Mouse (Mus musculus): ENCODE measurements around the gene Olfr877. TPM values are rescaled to one million over a fixed set of nuclear protein-coding genes. Genes with fewer than 3 reads are reported as not detected.

Olfr877 gene
- polyA plus RNA-seq (2015; fragmentation: Nextera tagmentation; extraction: Ambion mirVana): not detected in 2 replicates

DNA sequence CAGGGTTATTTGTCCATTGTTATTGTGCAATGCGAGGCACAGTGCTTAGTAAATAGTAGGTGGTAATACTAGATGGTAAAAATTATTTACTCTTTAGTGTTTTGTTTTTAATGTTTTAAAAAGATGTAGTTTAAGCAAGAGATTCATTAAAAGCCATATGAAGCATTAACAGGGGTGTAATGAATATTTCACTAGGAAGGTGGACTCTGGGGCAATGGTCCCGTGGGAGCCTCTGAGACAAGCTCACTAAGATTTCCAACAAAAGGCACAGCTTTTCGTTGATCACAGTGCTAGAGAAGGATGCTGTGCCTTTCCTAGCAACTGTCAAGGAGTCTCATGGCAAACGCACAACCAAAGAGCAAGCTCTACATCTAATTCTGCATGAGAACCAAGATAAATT is at the start of gene Olfr877:
TSS of gene Olfr877 (plus strand) at position 301 of the 400 bp plus-strand sequence.
- Histone ChIP-seq H3K9ac (ENCODE audit: low read length) (no peak within 1 kb of the TSS), H3K4me1 (ENCODE audit: control insufficient read depth, insufficient read depth, low read length) (no peaks in the 10 kb centered on the region), H3K27me3 (ENCODE audit: control insufficient read depth, insufficient read depth, low read length) (no peaks in the 10 kb centered on the region), H3K36me3 (ENCODE audit: control insufficient read depth, insufficient read depth, low read length) (no peaks in the 10 kb centered on the region), H3K9me3 (replicated peaks; ENCODE audit: control insufficient read depth, low read length) (no peaks in the 10 kb centered on the region), H3K27ac (ENCODE audit: low read length) (no peak within 1 kb of the TSS), H3K4me3 (replicated peaks; ENCODE audit: low read length) (no peak within 1 kb of the TSS), H3K4me2 (ENCODE audit: low read depth, low read length) (no peak within 1 kb of the TSS)
- WGBS: 76% methylated on average over 4 of the region's 4 CpGs
- no peak for ATAC-seq (ENCODE audit: insufficient read depth, low FRiP score)

DNA sequence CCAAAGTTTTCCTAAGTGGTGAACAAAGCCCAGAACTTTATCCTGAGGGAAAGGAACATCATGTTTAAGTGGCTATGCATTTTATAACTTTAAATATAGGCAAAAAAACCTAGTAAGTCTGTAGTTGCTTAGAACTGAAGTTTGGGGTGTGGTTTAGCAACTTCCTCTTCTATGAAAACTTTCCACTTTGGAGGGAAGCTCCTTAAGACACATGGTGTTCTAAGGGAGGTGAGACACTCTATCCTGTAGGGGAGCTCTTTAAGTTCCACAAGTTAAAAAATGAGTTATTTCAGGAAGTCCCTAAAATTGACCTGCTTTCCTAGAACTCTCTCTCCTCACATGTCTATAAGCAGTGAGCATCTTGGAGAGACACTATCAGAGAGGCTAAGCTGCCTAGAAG is 46.8 kb upstream of the Olfr877 start:
- Histone ChIP-seq H3K4me1 (ENCODE audit: control insufficient read depth, insufficient read depth, low read length) (no peaks in the 10 kb centered on the region), H3K9me3 (replicated peaks; ENCODE audit: control insufficient read depth, low read length) (no peaks in the 10 kb centered on the region), H3K4me2 (ENCODE audit: low read depth, low read length) (no peak overlapping the region), H3K36me3 (ENCODE audit: control insufficient read depth, insufficient read depth, low read length) (no peaks in the 10 kb centered on the region), H3K27ac (ENCODE audit: low read length) (no peak overlapping the region), H3K4me3 (replicated peaks; ENCODE audit: low read length) (no peak overlapping the region), H3K9ac (ENCODE audit: low read length) (no peak overlapping the region), H3K27me3 (ENCODE audit: control insufficient read depth, insufficient read depth, low read length) (no peaks in the 10 kb centered on the region)
- ATAC-seq (ENCODE audit: insufficient read depth, low FRiP score): no peak

DNA sequence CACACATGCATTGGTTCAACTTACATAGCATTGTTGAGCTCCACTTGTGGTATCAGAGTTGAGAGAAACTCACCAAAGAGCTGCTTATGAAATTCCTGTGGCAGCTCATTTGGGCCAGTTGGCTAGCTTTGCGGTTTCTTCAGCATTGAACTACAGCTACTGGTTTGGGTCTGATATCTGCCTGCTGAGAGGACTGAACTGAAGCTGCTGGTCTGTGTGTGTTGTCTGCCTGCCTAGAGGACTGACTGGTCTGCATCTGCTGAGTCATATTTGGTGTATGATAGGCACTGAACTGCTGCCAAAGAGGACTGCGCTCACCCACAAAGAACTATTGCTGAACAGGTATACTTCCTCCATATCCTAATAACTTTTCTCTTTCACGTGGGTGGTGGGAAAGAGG is 45.6 kb upstream of the Olfr877 start:
- Histone ChIP-seq H3K36me3 (ENCODE audit: control insufficient read depth, insufficient read depth, low read length) (no peaks in the 10 kb centered on the region), H3K9ac (ENCODE audit: low read length) (no peak overlapping the region), H3K4me2 (ENCODE audit: low read depth, low read length) (no peak overlapping the region), H3K4me1 (ENCODE audit: control insufficient read depth, insufficient read depth, low read length) (no peaks in the 10 kb centered on the region), H3K9me3 (replicated peaks; ENCODE audit: control insufficient read depth, low read length) (no peaks in the 10 kb centered on the region), H3K27me3 (ENCODE audit: control insufficient read depth, insufficient read depth, low read length) (no peaks in the 10 kb centered on the region), H3K27ac (ENCODE audit: low read length) (no peak overlapping the region), H3K4me3 (replicated peaks; ENCODE audit: low read length) (no peak overlapping the region)
- ATAC-seq (ENCODE audit: insufficient read depth, low FRiP score): no peak
- WGBS: 86% methylated on average over 3 of the region's 3 CpGs

DNA sequence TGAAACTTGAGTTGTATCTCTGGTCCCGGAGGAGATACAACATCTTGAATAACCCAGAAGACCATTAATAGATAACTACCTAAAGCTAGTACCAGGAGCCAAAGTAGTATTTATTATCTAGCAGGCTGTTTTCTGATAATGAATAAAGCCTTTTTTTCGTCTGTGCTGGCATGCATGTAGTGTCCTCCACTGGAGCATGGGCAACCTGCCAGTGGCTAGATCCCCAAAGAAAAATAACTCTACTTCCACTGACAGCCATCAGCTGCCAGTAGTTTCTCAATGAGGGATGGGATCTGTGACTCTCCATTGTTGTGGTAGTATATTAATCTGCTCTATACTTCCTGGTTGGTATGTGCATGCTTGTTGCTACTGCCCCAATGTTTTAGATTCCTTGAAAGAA is 45.1 kb upstream of the Olfr877 start:
- no peak for ATAC-seq (ENCODE audit: insufficient read depth, low FRiP score)
- no peak overlapping the region for H3K4me2 ChIP-seq (ENCODE audit: low read depth, low read length)
- no peak overlapping the region for H3K27ac ChIP-seq (ENCODE audit: low read length)
- H3K36me3 ChIP-seq (ENCODE audit: control insufficient read depth, insufficient read depth, low read length): no peaks in the 10 kb centered on the region
- no peaks in the 10 kb centered on the region for H3K9me3 ChIP-seq (replicated peaks; ENCODE audit: control insufficient read depth, low read length)
- H3K4me3 ChIP-seq (replicated peaks; ENCODE audit: low read length): no peak overlapping the region
- H3K4me1 ChIP-seq (ENCODE audit: control insufficient read depth, insufficient read depth, low read length): no peaks in the 10 kb centered on the region
- no peaks in the 10 kb centered on the region for H3K27me3 ChIP-seq (ENCODE audit: control insufficient read depth, insufficient read depth, low read length)
- H3K9ac ChIP-seq (ENCODE audit: low read length): no peak overlapping the region
- 65% methylated on average over 2 of the region's 2 CpGs for WGBS

DNA sequence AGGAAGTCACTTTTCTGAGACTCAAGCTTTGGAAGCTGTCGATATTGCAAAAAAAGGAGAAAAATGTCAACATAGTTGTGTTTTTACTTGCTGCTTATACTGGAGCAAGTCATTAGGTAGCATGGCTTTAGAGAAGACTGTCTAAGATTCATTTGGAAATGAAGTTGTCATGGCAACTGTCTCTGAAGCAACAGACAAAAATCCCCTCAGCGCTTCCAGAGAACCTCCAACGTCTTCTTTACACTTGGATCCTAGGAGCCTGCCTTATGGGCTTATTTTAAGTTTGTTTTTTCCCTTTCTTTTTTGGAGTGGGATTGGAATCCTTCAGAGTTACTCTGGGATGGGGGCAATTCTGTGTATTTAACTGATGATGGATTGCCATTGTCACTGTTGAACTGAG is 39.4 kb upstream of the Olfr877 start:
- H3K9ac ChIP-seq (ENCODE audit: low read length): no peak overlapping the region
- no peaks in the 10 kb centered on the region for H3K9me3 ChIP-seq (replicated peaks; ENCODE audit: control insufficient read depth, low read length)
- no peaks in the 10 kb centered on the region for H3K4me1 ChIP-seq (ENCODE audit: control insufficient read depth, insufficient read depth, low read length)
- H3K4me3 ChIP-seq (replicated peaks; ENCODE audit: low read length): no peak overlapping the region
- H3K4me2 ChIP-seq (ENCODE audit: low read depth, low read length): no peak overlapping the region
- H3K27ac ChIP-seq (ENCODE audit: low read length): no peak overlapping the region
- no peaks in the 10 kb centered on the region for H3K36me3 ChIP-seq (ENCODE audit: control insufficient read depth, insufficient read depth, low read length)
- H3K27me3 ChIP-seq (ENCODE audit: control insufficient read depth, insufficient read depth, low read length): no peaks in the 10 kb centered on the region
- whole genome bisulfite sequencing: 80% methylated on average over 3 of the region's 3 CpGs
- no peak for ATAC-seq (ENCODE audit: insufficient read depth, low FRiP score)

DNA sequence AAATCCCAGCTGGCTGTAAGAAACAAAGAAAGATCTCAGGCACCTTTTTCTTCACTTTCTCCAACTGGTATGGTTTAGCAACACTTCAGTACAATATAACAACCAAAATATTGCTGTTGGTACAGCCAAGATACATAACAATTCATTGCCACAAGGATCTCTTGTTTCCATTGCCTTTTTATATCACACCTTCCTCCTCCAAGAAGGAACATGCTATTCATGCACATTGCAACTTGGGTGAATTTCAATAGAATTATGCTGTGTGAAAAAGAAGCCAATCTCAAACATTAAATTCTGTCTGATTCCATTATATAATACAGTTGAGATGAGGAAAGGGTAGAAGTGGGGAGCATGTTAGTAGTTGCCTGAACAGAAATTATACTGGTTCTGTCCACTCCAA is 24.2 kb upstream of the Olfr877 start:
- Histone ChIP-seq H3K9me3 (replicated peaks; ENCODE audit: control insufficient read depth, low read length) (no peaks in the 10 kb centered on the region), H3K27me3 (ENCODE audit: control insufficient read depth, insufficient read depth, low read length) (no peaks in the 10 kb centered on the region), H3K4me1 (ENCODE audit: control insufficient read depth, insufficient read depth, low read length) (no peaks in the 10 kb centered on the region), H3K4me3 (replicated peaks; ENCODE audit: low read length) (no peak overlapping the region), H3K27ac (ENCODE audit: low read length) (no peak overlapping the region), H3K36me3 (ENCODE audit: control insufficient read depth, insufficient read depth, low read length) (no peaks in the 10 kb centered on the region), H3K9ac (ENCODE audit: low read length) (no peak overlapping the region), H3K4me2 (ENCODE audit: low read depth, low read length) (no peak overlapping the region)
- no peak for ATAC-seq (ENCODE audit: insufficient read depth, low FRiP score)

DNA sequence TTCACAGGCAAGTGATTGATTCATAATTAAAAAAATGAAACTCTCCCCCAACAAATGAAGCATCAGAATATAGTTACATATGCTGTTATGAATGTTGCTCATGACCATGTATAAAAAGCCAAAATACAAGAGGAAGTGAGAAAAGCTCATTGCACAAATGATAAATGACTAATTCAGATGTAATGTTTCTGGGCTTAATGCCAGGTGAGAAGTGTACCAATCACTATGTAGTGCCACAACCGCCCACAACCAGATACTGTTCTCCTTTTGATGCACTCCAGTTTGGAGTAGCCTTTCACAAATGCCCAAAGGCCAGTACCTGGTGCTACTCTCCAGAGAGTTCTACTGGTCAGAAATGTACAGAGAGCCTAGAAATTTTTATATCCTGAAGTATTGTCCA is 20.7 kb upstream of the Olfr877 start:
- Histone ChIP-seq H3K4me1 (ENCODE audit: control insufficient read depth, insufficient read depth, low read length) (no peaks in the 10 kb centered on the region), H3K4me2 (ENCODE audit: low read depth, low read length) (no peak overlapping the region), H3K27me3 (ENCODE audit: control insufficient read depth, insufficient read depth, low read length) (no peaks in the 10 kb centered on the region), H3K9me3 (replicated peaks; ENCODE audit: control insufficient read depth, low read length) (no peaks in the 10 kb centered on the region), H3K36me3 (ENCODE audit: control insufficient read depth, insufficient read depth, low read length) (no peaks in the 10 kb centered on the region), H3K4me3 (replicated peaks; ENCODE audit: low read length) (no peak overlapping the region), H3K9ac (ENCODE audit: low read length) (no peak overlapping the region), H3K27ac (ENCODE audit: low read length) (no peak overlapping the region)
- ATAC-seq (ENCODE audit: insufficient read depth, low FRiP score): no peak
- WGBS: 49% methylated on average over 1 of the region's 1 CpGs

DNA sequence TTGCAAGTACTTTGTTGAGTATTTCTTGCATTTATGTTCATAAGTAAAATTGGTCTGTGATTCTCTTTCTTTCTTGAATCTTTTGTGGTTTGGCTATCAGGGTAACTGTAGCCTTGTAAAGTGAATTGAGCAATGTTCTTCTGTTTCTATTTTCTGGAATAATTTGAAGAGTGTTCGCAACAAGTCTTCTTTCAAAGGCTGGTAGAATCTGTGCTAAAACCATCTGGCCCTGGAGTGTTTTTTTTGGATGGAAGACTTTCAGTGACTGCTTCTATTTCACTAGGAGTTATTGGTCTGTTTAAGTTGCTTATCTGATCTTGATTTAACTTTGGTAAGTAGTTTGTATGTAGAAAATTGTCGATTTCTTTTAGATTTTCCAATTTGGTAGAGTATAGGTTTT is 4.8 kb upstream of the Olfr877 start:
- H3K27me3 ChIP-seq (ENCODE audit: control insufficient read depth, insufficient read depth, low read length): no peaks in the 10 kb centered on the region
- no peak for ATAC-seq (ENCODE audit: insufficient read depth, low FRiP score)
- no peak overlapping the region for H3K4me3 ChIP-seq (replicated peaks; ENCODE audit: low read length)
- H3K27ac ChIP-seq (ENCODE audit: low read length): no peak overlapping the region
- no peaks in the 10 kb centered on the region for H3K9me3 ChIP-seq (replicated peaks; ENCODE audit: control insufficient read depth, low read length)
- H3K36me3 ChIP-seq (ENCODE audit: control insufficient read depth, insufficient read depth, low read length): no peaks in the 10 kb centered on the region
- no peak overlapping the region for H3K4me2 ChIP-seq (ENCODE audit: low read depth, low read length)
- no peak overlapping the region for H3K9ac ChIP-seq (ENCODE audit: low read length)
- 79% methylated on average over 2 of the region's 2 CpGs for WGBS
- no peaks in the 10 kb centered on the region for H3K4me1 ChIP-seq (ENCODE audit: control insufficient read depth, insufficient read depth, low read length)

DNA sequence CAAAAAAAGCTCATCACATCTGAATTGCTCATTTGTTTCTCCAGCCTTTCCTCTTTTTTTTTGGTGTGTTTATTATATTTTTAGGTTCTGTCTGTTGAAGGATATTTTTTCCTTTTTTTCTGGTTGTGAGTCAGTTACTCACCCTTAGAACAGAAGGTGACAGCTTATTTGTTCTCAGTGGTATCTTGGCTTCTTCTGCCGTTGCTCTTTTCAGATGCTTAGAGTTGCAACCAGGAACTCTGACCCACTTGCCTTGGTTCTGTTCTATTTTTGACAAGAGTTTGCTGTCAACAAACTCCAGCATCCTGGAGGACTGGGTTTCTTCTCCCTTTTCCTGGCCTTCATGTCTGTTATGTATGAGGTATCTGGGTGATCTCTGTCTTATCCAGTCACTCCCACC is 9.3 kb downstream of the Olfr877 start:
- H3K36me3 ChIP-seq (ENCODE audit: control insufficient read depth, insufficient read depth, low read length): no peaks in the 10 kb centered on the region
- H3K9ac ChIP-seq (ENCODE audit: low read length): no peak overlapping the region
- no peak for ATAC-seq (ENCODE audit: insufficient read depth, low FRiP score)
- H3K27me3 ChIP-seq (ENCODE audit: control insufficient read depth, insufficient read depth, low read length): no peaks in the 10 kb centered on the region
- H3K27ac ChIP-seq (ENCODE audit: low read length): no peak overlapping the region
- H3K4me3 ChIP-seq (replicated peaks; ENCODE audit: low read length): no peak overlapping the region
- 57% methylated on average over 1 of the region's 1 CpGs for WGBS
- H3K4me2 ChIP-seq (ENCODE audit: low read depth, low read length): no peak overlapping the region
- H3K4me1 ChIP-seq (ENCODE audit: control insufficient read depth, insufficient read depth, low read length): no peaks in the 10 kb centered on the region
- no peaks in the 10 kb centered on the region for H3K9me3 ChIP-seq (replicated peaks; ENCODE audit: control insufficient read depth, low read length)

DNA sequence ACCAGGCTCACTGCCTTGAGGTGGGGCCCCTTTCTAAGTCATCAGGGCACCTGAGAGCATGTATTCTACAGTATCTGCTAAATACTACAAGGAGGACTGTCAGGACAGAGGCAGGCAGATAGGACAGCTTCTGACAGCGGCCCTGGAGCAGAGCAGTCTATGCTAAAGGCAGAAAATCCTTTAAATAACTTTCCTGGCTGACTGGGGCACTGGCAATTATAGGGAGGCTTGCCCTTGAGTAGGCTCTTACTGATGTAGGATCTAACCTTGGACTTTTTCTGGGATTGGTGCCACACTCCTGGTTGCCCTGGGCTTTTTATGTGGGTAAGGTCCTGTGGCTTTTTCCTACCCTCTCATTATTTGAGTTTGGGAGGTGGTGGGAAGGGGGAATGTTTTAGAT is 16.2 kb downstream of the Olfr877 start:
- ATAC-seq (ENCODE audit: insufficient read depth, low FRiP score): no peak
- H3K36me3 ChIP-seq (ENCODE audit: control insufficient read depth, insufficient read depth, low read length): no peaks in the 10 kb centered on the region
- no peaks in the 10 kb centered on the region for H3K27me3 ChIP-seq (ENCODE audit: control insufficient read depth, insufficient read depth, low read length)
- H3K4me1 ChIP-seq (ENCODE audit: control insufficient read depth, insufficient read depth, low read length): no peaks in the 10 kb centered on the region
- WGBS: 68% methylated on average over 1 of the region's 1 CpGs
- H3K9me3 ChIP-seq (replicated peaks; ENCODE audit: control insufficient read depth, low read length): no peaks in the 10 kb centered on the region
- H3K4me2 ChIP-seq (ENCODE audit: low read depth, low read length): no peak overlapping the region
- no peak overlapping the region for H3K9ac ChIP-seq (ENCODE audit: low read length)
- H3K4me3 ChIP-seq (replicated peaks; ENCODE audit: low read length): no peak overlapping the region
- no peak overlapping the region for H3K27ac ChIP-seq (ENCODE audit: low read length)
